Mouse (Mus musculus): ENCODE results near the gene Arid1b. TPM values are rescaled to one million over a fixed set of nuclear protein-coding genes. Genes with fewer than 3 reads are reported as not detected.

The Arid1b gene
- polyA plus RNA-seq, 1 experiment from 2014 or later, result 12.5 TPM

- no peak overlapping the region for H3K4me3 ChIP-seq
- H3K27ac ChIP-seq, result no peak overlapping the region
- no peaks in the 10 kb centered on the region for H3K36me3 ChIP-seq
- H3K4me1 ChIP-seq, result peaks cover 68% of the 10 kb centered on the region
- no peak for ATAC-seq (ENCODE audit: low FRiP score, low read depth)
- no peaks in the 10 kb centered on the region for H3K27me3 ChIP-seq
- peak overlapping the region; percentile 2; the same call in 1 of the 2 replicates for H3K9ac ChIP-seq
- H3K4me2 ChIP-seq (replicated peaks), result no peak overlapping the region
- WGBS, result 31% methylated on average over 10 of the region's 10 CpGs
- no peaks in the 10 kb centered on the region for H3K9me3 ChIP-seq
Measured at GRCm38 (mm10) chr17:5216965-5217546, 222.9 kb downstream of the Arid1b start.

- Histone ChIP-seq H3K4me2 (replicated peaks) (no peak overlapping the region), H3K27me3 (no peaks in the 10 kb centered on the region), H3K9ac (no peak overlapping the region), H3K4me3 (no peak overlapping the region), H3K9me3 (no peaks in the 10 kb centered on the region), H3K27ac (no peak overlapping the region), H3K4me1 (peaks cover 65% of the 10 kb centered on the region), H3K36me3 (no peaks in the 10 kb centered on the region)
- 58% methylated on average over 9 of the region's 9 CpGs for WGBS
- ATAC-seq (ENCODE audit: low FRiP score, low read depth), result no peak
Measured at GRCm38 (mm10) chr17:5217852-5218845, 224.0 kb downstream of the Arid1b start.

- Histone ChIP-seq H3K27me3 (no peaks in the 10 kb centered on the region), H3K4me3 (no peak overlapping the region), H3K27ac (no peak overlapping the region), H3K4me1 (peaks cover 65% of the 10 kb centered on the region), H3K9ac (no peak overlapping the region), H3K9me3 (no peaks in the 10 kb centered on the region), H3K36me3 (no peaks in the 10 kb centered on the region), H3K4me2 (replicated peaks) (no peak overlapping the region)
- ATAC-seq (ENCODE audit: low FRiP score, low read depth), result no peak
- WGBS, result 43% methylated on average over 6 of the region's 6 CpGs
Measured at GRCm38 (mm10) chr17:5218955-5219557, 224.9 kb downstream of the Arid1b start.

GRCm38 (mm10) chr17:5221041-5221440, 226.9 kb downstream of the Arid1b start:
- no peak for ATAC-seq (ENCODE audit: low FRiP score, low read depth)
- H3K9me3 ChIP-seq, result no peaks in the 10 kb centered on the region
- no peak overlapping the region; the same call in 1 of the 2 replicates for H3K27ac ChIP-seq
- no peak overlapping the region for H3K4me3 ChIP-seq
- H3K27me3 ChIP-seq, result no peaks in the 10 kb centered on the region
- H3K4me1 ChIP-seq, result peaks cover 61% of the 10 kb centered on the region
- 13% methylated on average over 8 of the region's 8 CpGs for WGBS
- no peaks in the 10 kb centered on the region for H3K36me3 ChIP-seq
- H3K9ac ChIP-seq, result peak overlapping the region; percentile 31; the same call in 1 of the 2 replicates
- no peak overlapping the region for H3K4me2 ChIP-seq (replicated peaks)

- Histone ChIP-seq H3K27me3 (no peaks in the 10 kb centered on the region), H3K9me3 (no peaks in the 10 kb centered on the region), H3K9ac (0 out of 2 replicates have a peak overlapping the region, but pooled peaks have one; percentile 31), H3K36me3 (no peaks in the 10 kb centered on the region), H3K4me3 (no peak overlapping the region), H3K4me1 (peaks cover 66% of the 10 kb centered on the region), H3K27ac (0 out of 2 replicates have a peak overlapping the region, but pooled peaks have one; percentile 1), H3K4me2 (replicated peaks) (no peak overlapping the region)
- WGBS, result 15% methylated on average over 4 of the region's 4 CpGs
- no peak for ATAC-seq (ENCODE audit: low FRiP score, low read depth)
Measured at GRCm38 (mm10) chr17:5221558-5221957, 227.4 kb downstream of the Arid1b start.

- ATAC-seq (ENCODE audit: low FRiP score, low read depth), result no peak
- WGBS, result 25% methylated on average over 2 of the region's 2 CpGs
- Histone ChIP-seq H3K4me2 (replicated peaks) (no peak overlapping the region), H3K9me3 (no peaks in the 10 kb centered on the region), H3K4me3 (no peak overlapping the region), H3K27ac (no peak overlapping the region), H3K9ac (no peak overlapping the region), H3K27me3 (no peaks in the 10 kb centered on the region), H3K36me3 (no peaks in the 10 kb centered on the region), H3K4me1 (peaks cover 63% of the 10 kb centered on the region)
Measured at GRCm38 (mm10) chr17:5222827-5223226, 228.7 kb downstream of the Arid1b start.

GRCm38 (mm10) chr17:5224932-5225331, 230.8 kb downstream of the Arid1b start:
- WGBS, result 83% methylated on average over 4 of the region's 4 CpGs
- H3K27ac ChIP-seq, result no peak overlapping the region
- H3K4me1 ChIP-seq, result peaks cover 63% of the 10 kb centered on the region

GRCm38 (mm10) chr17:5227136-5227535, 233.0 kb downstream of the Arid1b start:
- no peak overlapping the region for H3K4me2 ChIP-seq (replicated peaks)
- no peaks in the 10 kb centered on the region for H3K9me3 ChIP-seq
- H3K27ac ChIP-seq, result no peak overlapping the region
- H3K36me3 ChIP-seq, result no peaks in the 10 kb centered on the region
- ATAC-seq (ENCODE audit: low FRiP score, low read depth), result no peak
- peaks cover 66% of the 10 kb centered on the region for H3K4me1 ChIP-seq
- no peak overlapping the region for H3K9ac ChIP-seq
- H3K27me3 ChIP-seq, result 0 out of 2 replicates have a peak, but pooled peaks cover 3% of the 10 kb centered on the region
- WGBS, result 36% methylated on average over 6 of the region's 6 CpGs
- no peak overlapping the region for H3K4me3 ChIP-seq

More at GRCm38 (mm10) chr17:5224932-5225331, 230.8 kb downstream of the Arid1b start:
- Histone ChIP-seq H3K4me3 (no peak overlapping the region), H3K27me3 (no peaks in the 10 kb centered on the region), H3K36me3 (no peaks in the 10 kb centered on the region), H3K4me2 (replicated peaks) (no peak overlapping the region), H3K9ac (no peak overlapping the region), H3K9me3 (no peaks in the 10 kb centered on the region)
- no peak for ATAC-seq (ENCODE audit: low FRiP score, low read depth)

- no peak overlapping the region for H3K27ac ChIP-seq
- no peak overlapping the region for H3K4me3 ChIP-seq
- 0 out of 2 replicates have a peak, but pooled peaks cover 5% of the 10 kb centered on the region for H3K27me3 ChIP-seq
- H3K4me2 ChIP-seq (replicated peaks), result no peak overlapping the region
- H3K9me3 ChIP-seq, result no peaks in the 10 kb centered on the region
- no peak overlapping the region for H3K9ac ChIP-seq
- H3K36me3 ChIP-seq, result no peaks in the 10 kb centered on the region
- peaks cover 72% of the 10 kb centered on the region for H3K4me1 ChIP-seq
- ATAC-seq (ENCODE audit: low FRiP score, low read depth), result no peak
- 42% methylated on average over 14 of the region's 14 CpGs for WGBS
Measured at GRCm38 (mm10) chr17:5227950-5228615, 234.0 kb downstream of the Arid1b start.

- Histone ChIP-seq H3K4me1 (peaks cover 78% of the 10 kb centered on the region), H3K27me3 (0 out of 2 replicates have a peak, but pooled peaks cover 5% of the 10 kb centered on the region), H3K9me3 (no peaks in the 10 kb centered on the region), H3K36me3 (no peaks in the 10 kb centered on the region), H3K4me2 (replicated peaks) (no peak overlapping the region), H3K9ac (no peak overlapping the region), H3K4me3 (no peak overlapping the region), H3K27ac (no peak overlapping the region)
- ATAC-seq (ENCODE audit: low FRiP score, low read depth), result no peak
- WGBS, result 69% methylated on average over 6 of the region's 6 CpGs
Measured at GRCm38 (mm10) chr17:5228616-5229250, 234.6 kb downstream of the Arid1b start.

- 65% methylated on average over 7 of the region's 7 CpGs for WGBS
- no peak for ATAC-seq (ENCODE audit: low FRiP score, low read depth)
- Histone ChIP-seq H3K4me3 (no peak overlapping the region), H3K27ac (no peak overlapping the region), H3K9me3 (no peaks in the 10 kb centered on the region), H3K36me3 (no peaks in the 10 kb centered on the region), H3K27me3 (0 out of 2 replicates have a peak, but pooled peaks cover 5% of the 10 kb centered on the region), H3K9ac (no peak overlapping the region), H3K4me2 (replicated peaks) (no peak overlapping the region), H3K4me1 (peaks cover 91% of the 10 kb centered on the region)
Measured at GRCm38 (mm10) chr17:5230063-5230462, 235.9 kb downstream of the Arid1b start.
